Mouse (Mus musculus): ENCODE measurements around the gene Gm28308. TPM values are rescaled to one million over a fixed set of nuclear protein-coding genes. Genes with fewer than 3 reads are reported as not detected.
A peak's percentile ranks its signal among the peaks of the same experiment; 100 is the strongest.

The Gm28308 gene
- total RNA-seq, 2 experiments from 2014 or later = not detected

DNA sequence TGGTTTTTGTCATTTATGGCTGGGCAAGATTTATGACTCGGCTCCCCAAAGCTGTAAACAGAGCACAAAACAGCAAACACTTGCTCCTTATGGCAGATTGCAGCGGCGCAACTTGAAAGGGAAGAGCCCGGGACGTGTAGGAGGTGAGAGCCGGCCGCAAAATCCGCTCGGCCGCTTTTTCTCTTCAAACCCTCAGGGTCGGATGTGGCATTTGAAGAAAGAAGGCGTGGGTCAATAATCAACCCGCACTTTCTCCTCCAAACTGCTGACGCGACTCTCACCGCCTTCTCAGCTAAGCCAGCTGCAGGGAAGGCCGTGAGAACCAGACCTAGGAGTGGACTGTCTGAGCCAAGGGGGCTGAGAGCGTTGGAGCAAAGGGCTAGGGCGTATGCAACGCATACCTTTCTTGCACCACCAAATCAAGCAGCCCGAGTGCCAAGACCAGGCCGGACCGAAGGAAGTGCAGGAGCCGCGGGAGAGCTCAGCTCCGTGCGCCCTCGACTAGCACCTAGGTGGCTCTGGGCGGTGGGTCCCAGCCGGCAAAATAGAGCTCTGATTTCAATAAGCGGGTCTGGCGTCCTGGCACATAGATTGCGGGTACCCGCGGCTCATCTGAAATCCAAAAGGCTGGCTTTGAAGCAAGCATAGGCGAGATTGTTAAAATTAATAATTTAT, 35.9 kb downstream of the Gm28308 start, which contains the start of gene 5730596B20Rik:
Gene 5730596B20Rik (plus strand): TSS at position 438 of the 675 bp plus-strand sequence.
- intact Hi-C loops (cut with DNase I) = no loop called here
- no peak for DNase-seq (ENCODE audit: low spot score)

DNA sequence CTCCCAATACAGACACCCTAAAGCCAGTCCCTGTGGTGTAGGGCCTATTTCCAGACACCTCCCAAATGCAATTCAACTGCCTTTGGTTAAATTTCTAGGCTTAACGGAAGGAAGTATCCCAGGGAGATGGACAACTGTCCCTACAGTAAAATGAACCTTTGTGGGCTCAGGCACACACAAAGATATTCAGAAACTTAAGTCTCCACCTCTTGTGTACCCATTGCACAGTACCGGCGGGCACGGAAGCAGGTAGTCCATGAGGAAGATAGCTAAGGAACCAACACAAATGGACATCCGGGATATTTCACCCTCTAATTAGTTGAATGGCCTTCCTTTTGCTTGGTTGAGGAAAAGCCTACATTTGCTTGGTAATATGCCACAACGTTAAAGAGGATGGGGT, 36.7 kb downstream of the Gm28308 start:
- intact Hi-C loops (cut with DNase I) = no loop called here

DNA sequence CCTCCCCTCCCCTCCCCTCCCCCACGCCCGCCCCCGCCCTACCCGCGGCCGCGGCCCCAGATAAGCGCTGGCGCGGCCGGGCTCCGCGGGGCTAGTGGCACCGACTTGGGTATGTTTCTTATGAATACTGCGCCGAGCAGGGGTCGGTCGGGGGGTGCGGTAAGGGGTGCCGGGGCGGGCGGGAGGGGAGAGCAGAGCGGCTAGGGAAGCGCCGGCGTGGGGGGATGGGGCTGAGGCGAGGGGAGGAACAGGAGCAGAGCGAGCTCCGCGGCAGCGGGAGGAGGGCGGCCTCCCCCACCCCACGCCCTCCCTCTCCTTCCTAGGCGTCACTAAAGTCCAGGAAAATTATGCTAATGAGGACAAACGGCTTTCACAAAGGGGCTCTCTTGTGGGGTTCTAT, 37.3 kb downstream of the Gm28308 start:
- no peak for DNase-seq (ENCODE audit: low spot score)
- intact Hi-C loops (cut with DNase I) = no loop called here

More for the DNA sequence above, 36.7 kb downstream of the Gm28308 start:
- DNase-seq (ENCODE audit: low spot score) = no peak

DNA sequence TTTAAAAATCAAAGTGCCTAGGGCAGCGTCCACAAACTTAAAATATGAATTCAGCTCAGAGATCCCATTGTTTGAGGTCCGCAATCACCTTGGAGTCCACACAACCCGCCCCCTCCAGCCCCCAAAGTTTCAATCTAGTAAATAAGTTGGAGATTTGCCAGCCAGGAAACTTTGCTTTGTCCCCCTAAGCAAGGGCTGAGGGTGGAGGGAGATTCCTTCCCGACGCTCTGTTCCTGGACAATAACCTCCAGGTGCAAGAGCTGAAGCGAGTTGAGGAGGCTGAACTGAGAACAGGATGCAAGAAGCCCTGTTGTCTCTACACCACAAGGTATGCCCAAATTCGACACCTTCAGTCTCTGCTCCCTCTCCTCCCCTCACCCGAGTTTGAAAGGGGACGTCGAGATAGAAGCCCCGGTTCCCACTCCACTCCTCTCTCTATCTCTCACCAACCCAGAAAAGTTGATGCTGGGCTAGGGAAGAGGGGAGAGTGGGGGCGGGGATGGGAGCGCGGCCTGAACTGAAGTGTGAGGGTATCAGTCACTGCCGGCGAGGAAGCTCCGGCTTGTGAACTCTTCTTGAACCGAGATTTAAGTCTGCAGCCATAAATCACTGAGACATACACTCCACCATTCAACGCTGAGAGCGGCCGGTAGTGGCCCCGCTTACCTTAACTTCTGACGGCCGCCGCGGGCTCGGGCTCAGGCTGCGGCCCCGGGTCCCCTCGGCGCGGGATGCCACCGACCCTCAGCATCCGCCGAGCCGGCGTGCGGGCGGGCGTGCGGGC, 38.0 kb downstream of the Gm28308 start:
- intact Hi-C loops (cut with DNase I) = no loop called here
- DNase-seq (ENCODE audit: low spot score) = no peak

DNA sequence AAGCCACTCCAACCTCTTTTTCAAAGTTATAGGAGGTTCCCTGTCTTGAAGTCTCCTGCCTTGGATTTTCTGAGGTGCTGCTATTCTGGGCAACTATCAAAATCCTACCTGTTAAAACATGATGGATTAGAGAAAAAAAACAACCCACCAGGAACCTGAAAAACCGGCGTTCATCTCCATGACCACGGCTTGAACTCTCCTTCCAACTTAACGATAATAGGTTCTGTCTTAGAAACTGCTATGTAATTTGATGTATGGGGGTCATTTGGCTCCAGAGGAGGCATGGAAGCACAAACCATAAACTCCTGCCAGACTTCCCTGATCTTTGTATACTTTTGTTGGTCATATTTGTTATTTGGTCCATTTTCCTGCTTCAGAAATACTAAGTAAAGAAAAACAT, 39.5 kb downstream of the Gm28308 start:
- intact Hi-C loops (cut with DNase I) = no loop called here
- no peak for DNase-seq (ENCODE audit: low spot score)

DNA sequence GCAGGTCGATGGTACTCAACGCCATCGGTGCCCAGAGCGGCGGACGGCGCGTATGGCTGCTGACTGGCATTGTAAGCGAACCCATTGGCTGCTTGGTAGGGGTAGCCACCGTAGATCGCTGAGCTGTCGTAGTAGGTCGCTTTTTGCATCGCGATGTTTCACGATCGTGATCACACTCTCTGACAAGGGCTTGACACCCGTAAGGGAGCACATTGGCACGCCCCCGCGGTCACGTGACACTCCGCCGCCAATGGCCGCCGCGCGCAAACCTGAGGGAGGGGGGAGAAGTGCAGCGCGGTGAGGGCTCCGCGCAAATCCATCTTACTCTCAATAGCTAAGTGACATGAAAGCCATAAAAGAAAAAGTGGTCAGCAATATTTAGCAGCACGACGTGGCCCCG, 40.6 kb downstream of the Gm28308 start:
- peak; percentile 59 for DNase-seq (ENCODE audit: low spot score)
- intact Hi-C loops (cut with DNase I) = no loop called here

DNA sequence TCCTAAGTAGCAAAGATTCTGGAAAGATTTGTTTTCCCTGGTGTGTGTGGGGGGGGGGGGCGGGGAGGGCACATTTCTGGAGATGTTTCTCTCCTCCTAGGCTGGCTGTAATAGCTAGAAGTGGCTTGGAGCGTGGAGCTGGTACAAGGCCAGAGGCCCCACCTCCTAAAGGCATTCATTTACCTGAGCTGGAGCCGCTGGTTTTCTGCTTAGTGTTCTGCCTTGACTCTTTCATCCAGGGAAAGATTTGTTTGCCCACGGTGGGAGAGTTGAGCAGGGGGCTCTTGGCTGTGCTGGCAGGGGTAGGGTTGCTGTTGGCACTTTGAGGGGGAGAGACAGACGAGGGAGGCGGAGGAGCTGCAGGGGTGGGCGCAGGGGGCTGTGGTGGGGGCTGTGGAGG, 41.2 kb downstream of the Gm28308 start:
- DNase-seq (ENCODE audit: low spot score) = no peak
- intact Hi-C loops (cut with DNase I) = no loop called here

DNA sequence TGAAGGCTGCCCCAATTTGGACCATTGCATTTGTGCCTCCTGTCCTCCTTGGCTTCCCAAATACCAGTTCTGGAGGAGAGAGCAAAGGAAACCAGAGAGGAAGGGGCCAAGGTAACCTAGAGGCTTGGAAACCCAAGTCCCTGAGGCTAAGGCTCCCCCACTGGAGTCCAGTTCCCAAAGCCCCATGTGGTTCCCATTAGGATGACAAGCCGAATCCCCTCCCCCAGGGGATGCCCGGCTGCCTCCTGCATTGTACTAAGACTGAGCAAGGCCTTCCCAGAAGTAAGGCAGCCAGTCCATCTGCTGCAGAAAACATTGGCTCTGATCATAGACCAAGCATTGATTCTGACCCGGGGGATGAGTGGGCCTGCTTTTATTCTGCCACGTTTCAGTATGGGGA, 41.8 kb downstream of the Gm28308 start:
- intact Hi-C loops (cut with DNase I) = no loop called here
- no peak for DNase-seq (ENCODE audit: low spot score)

DNA sequence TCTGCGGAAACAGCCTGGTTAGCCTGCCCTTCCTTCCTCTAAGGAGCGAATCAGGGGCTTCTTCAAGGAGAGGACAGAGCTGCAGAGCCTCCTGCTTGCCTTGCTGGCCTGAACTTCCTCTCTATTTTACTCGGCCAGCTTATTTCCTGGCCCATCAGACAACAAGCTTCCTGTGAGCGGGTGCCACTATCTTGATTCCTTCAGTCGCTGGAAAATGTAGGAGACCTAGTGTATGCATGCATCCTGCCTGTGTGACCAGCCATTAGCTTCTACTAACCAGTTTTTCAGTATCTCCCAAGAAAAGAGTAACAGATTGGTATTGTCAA, 42.3 kb downstream of the Gm28308 start:
- intact Hi-C loops (cut with DNase I) = no loop called here
- DNase-seq (ENCODE audit: low spot score) = no peak

DNA sequence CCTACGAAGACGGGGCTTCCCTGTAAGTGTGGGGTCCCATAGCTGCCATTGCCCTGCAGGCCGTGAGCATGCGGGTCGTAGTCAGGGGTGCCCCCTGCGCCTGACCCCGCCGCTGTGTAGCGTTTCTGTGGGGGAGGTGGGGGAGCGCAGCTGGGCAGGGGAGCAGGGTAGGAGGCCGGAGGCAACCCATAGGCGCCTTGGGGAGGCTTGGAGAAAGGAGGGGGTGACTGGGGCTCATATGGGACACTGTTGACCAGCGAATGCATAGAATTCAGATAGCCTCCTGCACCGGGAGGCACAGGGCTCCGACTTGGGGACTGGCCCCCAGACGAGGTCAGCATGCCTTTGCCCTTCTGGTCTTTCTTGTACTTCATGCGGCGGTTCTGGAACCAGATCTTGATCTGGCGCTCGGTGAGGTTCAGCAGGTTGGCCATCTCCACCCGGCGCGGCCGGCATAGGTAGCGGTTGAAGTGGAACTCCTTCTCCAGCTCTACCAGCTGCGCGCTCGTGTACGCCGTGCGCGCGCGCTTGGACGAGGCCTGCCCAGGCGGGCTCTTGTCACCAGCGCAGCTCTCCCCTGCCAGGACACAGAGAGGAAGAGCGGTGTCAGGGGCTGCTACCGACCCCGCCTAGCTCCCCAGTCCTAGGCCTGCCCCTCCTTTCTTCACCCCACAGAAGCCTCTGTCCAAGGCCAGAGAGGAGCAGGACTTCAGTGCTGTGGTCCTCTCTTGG, 42.8 kb downstream of the Gm28308 start:
- no peak for DNase-seq (ENCODE audit: low spot score)
- intact Hi-C loops (cut with DNase I) = no loop called here

DNA sequence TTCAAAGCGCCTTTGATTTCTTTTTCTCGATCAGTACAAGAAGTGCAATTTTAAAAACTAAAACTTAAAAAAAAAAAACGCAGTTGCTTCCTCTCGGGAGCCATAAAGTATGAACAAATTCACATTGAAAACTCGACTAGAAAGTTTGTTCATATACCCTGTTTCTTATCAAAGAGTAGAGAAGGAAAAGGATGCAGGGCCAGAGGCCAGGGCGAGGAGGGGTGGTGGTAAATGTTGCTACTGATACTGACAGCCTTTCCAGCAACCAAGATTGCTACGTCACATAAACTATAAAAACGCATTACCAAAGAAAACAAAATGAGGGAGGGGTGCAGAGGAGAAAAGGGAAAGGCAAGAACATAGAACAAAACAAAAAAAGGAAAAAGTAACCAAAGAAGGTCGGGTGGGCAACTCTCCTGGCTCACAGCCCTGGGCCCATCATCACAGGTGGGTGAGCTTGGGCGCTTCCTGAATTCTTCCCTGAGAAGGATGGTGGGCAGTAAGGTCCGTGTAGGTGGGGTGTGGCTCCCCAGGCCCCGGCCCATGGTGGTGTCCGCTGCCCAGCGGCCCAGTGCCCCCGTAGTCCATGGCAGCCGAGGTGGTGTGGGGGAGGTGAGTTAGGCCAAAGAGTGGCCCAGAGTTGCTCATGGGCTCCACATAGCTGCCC, 43.5 kb downstream of the Gm28308 start:
- intact Hi-C loops (cut with DNase I) = no loop called here

DNA sequence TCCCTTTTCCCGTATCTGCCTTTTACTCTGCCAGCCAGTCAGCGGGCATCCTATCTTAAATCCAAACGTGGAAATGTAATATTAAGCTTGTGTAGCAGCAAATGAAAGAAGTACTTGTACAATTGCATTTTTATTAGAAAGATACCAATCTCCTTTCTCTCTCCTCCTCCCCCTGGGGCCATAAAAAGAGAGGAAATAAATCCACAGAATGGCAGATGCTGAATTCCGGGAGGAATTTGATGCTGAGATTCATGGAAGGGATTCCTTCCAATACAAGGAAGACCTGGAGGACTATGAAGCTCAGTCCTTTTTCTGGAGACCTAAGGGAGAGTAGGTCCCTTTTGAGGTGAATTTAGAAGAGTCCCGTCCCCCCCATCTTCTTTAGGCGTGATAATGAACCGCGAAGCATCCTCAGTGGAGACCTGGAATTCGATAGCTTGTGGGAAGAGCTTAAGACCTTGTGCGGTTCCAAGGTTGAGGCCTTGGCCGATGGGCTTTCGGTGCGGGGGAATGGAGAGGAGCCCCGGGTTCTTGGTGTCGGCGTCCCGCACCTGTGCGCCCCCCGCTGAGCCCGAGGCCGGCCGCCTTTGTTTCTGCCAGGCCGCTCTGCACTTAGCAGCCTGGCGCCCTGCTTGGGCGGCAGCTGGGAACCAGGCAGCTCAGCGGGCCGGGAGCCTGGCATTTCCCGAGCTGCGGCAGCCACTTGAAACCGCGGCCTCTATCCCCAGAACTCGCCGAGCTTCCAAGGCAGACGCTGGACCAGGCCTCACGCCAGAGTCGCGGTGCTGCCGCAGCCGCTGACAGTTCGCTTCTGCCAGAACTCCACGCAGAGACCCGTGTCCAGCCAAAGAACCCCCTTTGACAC, 44.7 kb downstream of the Gm28308 start:
- DNase-seq (ENCODE audit: low spot score) = no peak
- intact Hi-C loops (cut with DNase I) = no loop called here

More for the DNA sequence above, 43.5 kb downstream of the Gm28308 start:
- no peak for DNase-seq (ENCODE audit: low spot score)

DNA sequence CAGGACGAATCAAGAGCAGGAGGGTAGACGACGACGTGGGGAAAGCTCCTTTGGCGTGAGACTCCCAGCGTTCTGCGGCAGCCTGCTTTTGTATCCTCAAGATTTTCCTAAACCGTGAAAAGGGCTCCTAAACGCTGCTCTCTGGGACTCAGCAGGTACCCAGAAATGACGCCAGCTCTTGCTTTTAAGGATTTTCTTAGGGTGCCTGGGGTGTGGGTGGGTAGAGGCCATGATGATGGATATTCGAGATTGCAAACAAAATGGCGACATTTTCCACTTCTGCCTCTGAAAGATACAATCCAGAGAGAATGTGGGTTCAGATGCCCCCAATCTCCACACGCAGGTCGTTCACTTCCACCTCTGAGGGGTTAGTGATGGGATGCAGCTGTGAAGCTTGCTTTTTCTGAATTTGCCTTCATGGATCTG, 45.4 kb downstream of the Gm28308 start:
- DNase-seq (ENCODE audit: low spot score) = no peak
- intact Hi-C loops (cut with DNase I) = no loop called here

DNA sequence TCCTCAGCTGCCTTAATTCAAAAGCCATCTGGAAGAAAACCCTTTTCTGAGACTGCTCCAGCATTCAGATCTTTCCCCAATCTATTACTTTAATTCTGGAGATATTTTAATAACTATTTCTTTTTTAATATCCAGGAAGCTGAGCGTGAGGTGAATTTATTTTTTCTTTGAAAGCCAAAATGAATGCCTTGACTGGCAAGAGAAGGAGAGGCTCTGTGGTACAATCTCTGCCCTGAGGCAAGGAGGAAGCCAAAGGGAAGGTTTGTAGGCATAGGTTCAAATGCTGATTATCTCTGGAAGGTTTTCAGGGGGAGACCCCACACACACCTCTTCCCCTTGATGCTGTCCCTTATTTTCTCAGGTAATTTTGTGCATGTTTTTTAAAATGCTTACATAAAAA, 46.0 kb downstream of the Gm28308 start:
- intact Hi-C loops (cut with DNase I) = no loop called here
- no peak for DNase-seq (ENCODE audit: low spot score)

DNA sequence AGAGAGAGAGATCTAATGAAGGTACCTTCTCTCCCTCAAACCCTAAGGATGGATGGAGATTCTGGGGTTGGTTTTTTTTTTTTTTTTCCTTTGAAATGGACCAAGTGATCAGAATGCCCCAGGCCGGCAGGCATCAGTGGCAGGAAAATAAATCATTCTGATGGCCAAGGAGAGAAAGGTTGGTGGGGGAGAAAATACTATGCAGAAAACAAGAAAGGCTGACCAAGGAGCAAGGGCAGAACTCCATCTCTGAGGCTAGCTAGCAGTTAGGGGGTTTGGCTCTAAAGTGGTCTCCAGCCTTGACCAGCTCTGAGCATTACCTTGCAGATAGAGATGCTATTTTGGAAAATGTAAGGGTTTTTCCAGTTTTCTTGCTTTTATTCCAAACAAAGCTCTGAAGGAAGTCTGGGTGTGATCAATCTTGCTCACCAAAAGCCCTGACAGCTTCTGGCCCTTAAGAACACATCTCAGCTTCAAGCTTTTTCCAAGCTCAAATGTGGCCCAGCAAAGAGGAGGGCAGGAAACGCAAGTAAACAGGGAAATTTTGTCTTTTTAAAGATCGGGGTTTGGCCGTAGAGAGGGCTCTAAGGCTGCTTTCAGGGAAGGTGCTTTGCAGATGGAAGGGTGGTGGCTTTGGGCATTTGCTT, 46.6 kb downstream of the Gm28308 start:
- intact Hi-C loops (cut with DNase I) = no loop called here

DNA sequence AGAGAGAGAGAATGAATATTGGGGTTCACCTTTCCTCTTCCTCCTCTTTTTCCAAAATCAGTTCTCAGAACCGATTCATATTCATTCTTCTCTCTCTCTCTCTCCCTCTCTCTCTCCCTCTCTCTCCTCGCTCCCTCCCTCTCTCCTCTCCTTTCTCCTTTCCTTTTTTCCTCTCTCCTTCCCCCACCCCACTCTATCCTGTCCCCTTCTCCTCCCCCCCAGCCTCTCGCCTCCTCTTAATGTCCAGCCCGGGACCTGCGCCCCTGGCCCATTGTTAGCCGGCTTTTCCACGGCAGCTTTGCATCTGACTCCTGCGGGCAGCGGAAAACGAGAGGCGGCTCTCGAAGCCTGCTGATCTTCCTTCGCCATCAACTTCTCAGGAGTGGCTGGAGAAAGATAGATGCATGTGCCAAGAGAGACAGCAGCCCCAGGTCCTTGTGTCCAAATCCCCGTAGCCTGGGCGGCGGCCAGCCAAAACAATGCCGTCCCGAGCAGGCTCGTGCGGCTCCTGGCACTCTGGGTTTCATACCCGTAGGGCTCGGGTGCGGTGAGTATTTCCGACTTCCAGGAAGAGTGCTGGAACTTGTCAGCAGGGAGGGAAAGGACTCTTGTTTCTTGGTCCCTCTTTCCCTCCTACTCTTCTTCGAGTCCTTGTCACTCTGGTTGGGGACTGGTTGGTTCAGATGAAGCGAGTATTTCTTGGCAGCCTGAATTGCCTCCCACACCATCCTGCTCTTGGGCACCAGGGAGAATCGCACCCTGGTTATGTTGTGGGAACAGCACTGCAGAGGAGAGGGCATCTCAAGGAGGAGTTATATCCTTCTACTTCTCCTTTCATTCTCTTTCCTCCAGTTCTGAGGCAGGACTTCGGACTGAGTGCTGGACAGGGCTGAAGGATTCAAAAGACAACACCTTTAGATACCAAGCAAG, 47.4 kb downstream of the Gm28308 start:
- intact Hi-C loops (cut with DNase I) = no loop called here
- DNase-seq (ENCODE audit: low spot score) = no peak

More for the DNA sequence above, 46.6 kb downstream of the Gm28308 start:
- no peak for DNase-seq (ENCODE audit: low spot score)

DNA sequence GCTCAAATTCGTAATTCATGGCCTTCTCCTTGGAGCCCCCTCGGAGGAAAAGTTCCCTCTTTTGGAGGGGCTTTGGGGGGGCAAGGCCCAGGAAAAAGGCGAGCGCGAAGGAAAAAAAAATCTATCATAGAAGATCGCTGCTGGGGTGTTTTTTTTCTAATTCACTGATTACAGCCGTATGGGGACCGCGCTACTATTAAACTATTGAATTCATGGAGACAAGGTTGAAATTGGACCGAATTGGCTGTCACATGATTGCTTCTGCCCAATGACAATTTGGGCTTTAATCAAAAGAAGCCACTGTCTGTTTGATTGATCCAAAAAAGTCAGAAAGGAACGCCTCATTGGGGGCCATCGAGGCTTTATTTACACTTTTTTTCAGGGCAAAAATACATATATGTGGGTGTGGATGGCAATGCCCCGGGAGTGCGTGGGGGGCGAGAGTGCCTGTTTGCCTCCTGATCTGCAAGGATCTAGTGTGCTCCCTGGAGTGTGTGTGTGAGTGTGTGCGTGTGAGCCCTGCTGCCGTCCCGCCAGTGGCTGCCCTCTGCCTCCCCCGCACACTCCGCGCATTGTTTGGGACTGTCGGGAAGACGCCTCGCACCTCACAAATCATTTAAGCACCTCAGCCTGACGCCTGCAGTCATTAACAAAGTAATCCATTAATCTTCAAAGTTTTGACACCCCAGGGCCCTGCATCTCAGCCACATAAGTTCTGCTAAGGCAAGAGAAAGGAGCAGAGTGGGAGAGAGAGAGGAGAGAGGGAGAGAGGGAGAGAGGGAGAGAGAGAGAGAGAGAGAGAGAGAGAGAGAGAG, 48.3 kb downstream of the Gm28308 start, which contains the start of gene Hoxa2:
Gene Hoxa2 (minus strand): TSS at position 206 of the 815 bp plus-strand sequence.
- no peak for DNase-seq (ENCODE audit: low spot score)
- intact Hi-C loops (cut with DNase I) = loop anchor here (5.0 kb wide), 2 partner anchors 32 to 983 kb away; no protein-coding TSS in a partner anchor
